Mouse (Mus musculus) stomach, postnatal 0 days (tissue): ENCODE measurements at regions not wholly inside any gene's neighbourhood (a gene's known extent, or its start where the extent isn't known, plus 50 kb on each side); places are given as distances from the start of the nearest gene placed in this dataset.

ENCODE experiments used
- CTCF ChIP-seq: IDR thresholded peaks from 2 replicates; pipeline ENCODE4 v1.5.1; 2016; ENCODE audit warnings: antibody characterized with exemption, low read depth, mild to moderate bottlenecking, moderate library complexity
- EP300 ChIP-seq: optimal IDR thresholded peaks from 2 replicates; pipeline ENCODE3; 2016; ENCODE audit warnings: antibody characterized with exemption

DNA sequence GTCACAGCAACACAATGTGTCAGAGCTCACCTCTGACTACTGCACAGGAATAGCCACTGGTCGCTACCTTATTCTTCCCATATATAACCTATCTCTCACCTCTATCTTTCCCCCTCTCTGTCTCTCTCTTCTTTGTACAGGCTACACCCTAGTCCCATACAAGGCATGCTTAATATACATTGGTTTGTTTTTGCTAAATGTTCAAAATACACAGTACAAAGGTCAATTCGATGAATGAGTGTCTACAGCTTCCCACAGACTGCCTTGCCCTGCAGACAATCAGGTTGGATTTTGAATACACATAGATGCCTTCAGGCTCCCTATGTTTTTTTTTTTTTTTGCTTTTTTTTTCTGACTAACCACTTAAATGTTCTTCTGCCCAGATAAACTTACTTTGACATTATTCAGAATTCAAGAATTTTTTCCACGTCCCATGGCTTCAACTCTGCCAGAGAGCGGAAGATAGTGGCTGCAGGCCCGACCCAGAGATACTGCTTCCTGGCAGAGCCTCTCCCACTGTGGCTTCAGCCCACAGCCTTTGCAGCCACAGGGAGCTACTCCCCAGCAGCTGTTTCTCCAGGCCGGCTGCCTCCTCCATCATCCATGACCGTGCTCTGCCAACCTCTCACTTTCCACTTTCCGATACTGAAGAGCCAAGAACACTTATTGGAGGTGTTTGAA is 161.6 kb downstream of the Thbs2 start:
- TF ChIP-seq CTCF (no peak), EP300 (no peak)
